Mouse (Mus musculus): Measurements from ENCODE around the gene Adamtsl3. TPM values are rescaled to one million over a fixed set of nuclear protein-coding genes. Genes with fewer than 3 reads are reported as not detected.
A peak's percentile ranks its signal among the peaks of the same experiment; 100 is the strongest.

Gene Adamtsl3
- polyA plus RNA-seq (2012; rRNA removed): 0.57 and 1.1 TPM in 2 replicates

DNA sequence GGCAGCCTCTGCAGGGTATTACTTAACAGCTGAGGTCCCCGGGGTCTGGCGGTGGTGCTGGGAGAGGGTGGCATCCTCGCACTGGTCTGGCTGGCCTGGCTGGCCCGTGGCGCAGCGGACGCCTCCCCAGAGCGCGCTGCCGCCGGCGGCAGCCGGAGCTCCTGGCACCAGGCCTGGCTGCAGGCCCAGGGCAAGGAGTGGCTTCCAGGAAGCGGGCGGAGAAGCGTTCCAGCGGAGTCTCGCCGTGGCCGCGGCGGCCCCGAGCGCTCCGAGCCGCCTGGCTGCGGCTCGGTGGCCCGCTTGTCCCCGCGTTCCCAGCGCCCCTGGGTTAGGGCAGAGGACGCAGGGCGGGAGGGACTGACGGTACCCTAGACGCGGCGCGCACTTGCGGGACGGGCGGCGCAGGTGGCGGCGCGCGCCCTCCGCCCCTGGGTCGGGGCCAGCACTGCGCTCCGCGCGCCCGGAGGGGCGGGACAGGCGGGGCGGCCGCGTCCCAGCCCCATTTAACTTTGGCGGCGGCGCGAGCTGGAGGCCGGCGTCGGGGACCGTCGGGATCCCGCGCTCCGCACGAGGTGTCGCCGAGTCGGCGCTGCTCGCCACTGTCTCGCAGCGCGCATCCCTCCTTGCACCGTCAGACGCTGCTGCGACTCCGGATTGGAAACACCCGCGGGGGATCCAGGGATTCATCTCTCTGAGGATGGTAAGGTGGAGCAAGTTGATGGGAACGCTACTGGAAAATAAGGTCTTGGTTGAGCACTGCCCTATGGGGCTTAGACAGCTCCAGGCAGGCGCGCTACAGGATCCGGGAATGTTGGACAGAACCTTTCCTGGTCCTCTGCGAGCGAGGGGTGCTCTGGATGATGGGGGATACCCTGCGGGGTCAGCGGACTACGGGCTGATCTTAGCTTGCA is at the start of gene Adamtsl3:
Gene Adamtsl3 (plus strand): TSS at position 484 of the 911 bp plus-strand sequence.
- no peak for TF ChIP-seq POLR2A (IDR thresholded peaks at IDR 0.05; ENCODE audit: extremely low read depth, insufficient read depth, low read length)
- no peak for TF ChIP-seq CTCF (IDR thresholded peaks at IDR 0.05; ENCODE audit: extremely low read depth, insufficient read depth, low read length)
- Histone ChIP-seq H3K4me1 (ENCODE audit: control insufficient read depth, insufficient read depth, low read length) (no peaks in the 10 kb centered on the region), H3K4me3 (ENCODE audit: insufficient read depth, low read length) (0 out of 2 replicates have a peak within 1 kb of the TSS, but pooled peaks have one; percentile 15), H3K27ac (ENCODE audit: insufficient read depth, low read length) (no peak within 1 kb of the TSS)

DNA sequence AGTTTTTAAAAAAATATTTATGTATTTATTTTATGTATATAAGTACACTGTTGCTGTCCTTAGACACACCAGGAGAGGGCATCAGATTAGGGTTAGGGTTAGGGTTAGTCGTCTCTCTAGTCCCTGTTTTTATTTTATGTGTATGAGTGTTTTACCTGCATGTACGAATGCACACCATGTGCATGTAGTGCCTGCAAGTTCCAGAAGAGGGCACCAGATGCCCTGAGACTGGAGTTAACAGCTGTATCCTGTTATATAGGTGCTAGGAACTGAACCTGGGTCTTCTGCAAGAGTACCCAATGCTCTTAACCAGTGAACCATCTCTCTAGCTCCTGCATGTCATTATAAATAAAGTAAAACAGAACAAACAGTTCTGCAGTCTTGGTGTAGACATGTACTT is 48.3 kb upstream of the Adamtsl3 start:
- TF ChIP-seq POLR2A (IDR thresholded peaks at IDR 0.05; ENCODE audit: extremely low read depth, insufficient read depth, low read length): no peak
- TF ChIP-seq CTCF (IDR thresholded peaks at IDR 0.05; ENCODE audit: extremely low read depth, insufficient read depth, low read length): no peak
- H3K4me1 ChIP-seq (ENCODE audit: control insufficient read depth, insufficient read depth, low read length): no peaks in the 10 kb centered on the region
- H3K4me3 ChIP-seq (ENCODE audit: insufficient read depth, low read length): no peak overlapping the region
- H3K27ac ChIP-seq (ENCODE audit: insufficient read depth, low read length): no peak overlapping the region

DNA sequence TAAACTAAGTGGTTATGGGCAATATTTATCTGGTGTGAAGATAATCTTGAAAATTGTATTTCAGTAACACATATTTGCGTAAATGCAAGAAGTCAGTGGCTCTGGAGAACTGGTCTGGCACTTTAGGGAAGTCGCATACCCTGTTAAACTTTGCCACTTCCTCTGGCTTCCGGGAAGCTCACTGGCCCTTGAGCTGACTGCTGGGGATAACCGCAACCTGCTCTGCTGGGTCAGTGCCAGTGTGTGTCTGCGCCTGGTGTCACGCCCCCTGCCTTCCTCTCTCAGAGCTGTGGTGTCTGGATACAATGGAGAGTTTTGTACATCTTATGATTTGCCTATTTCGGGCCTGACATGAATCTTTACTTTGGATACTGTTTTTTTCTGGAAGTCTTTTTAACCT is 42.1 kb upstream of the Adamtsl3 start:
- no peak overlapping the region for H3K27ac ChIP-seq (ENCODE audit: insufficient read depth, low read length)
- H3K4me1 ChIP-seq (ENCODE audit: control insufficient read depth, insufficient read depth, low read length): no peaks in the 10 kb centered on the region
- H3K4me3 ChIP-seq (ENCODE audit: insufficient read depth, low read length): no peak overlapping the region
- no peak for TF ChIP-seq POLR2A (IDR thresholded peaks at IDR 0.05; ENCODE audit: extremely low read depth, insufficient read depth, low read length)
- TF ChIP-seq CTCF (IDR thresholded peaks at IDR 0.05; ENCODE audit: extremely low read depth, insufficient read depth, low read length): no peak

DNA sequence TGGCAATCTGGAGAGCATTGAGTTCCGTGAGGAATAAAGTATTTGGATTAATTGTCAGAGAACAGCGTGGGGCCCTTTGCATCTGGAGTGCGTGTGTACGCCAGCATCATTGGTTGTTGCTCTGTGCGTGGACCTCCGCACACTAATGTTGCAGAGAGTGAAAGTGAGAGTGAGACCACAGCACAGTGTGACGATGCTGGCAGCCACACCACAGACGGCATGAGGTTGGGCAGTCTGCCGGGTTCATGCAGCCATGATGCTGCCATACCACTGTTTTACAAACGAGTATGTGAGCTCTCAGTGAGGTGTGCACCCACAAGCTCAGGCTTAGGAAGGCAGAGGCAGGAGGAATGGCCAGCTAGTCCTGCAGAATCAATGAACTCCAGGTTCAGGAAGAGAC is 41.4 kb upstream of the Adamtsl3 start:
- TF ChIP-seq CTCF (IDR thresholded peaks at IDR 0.05; ENCODE audit: extremely low read depth, insufficient read depth, low read length) (no peak), POLR2A (IDR thresholded peaks at IDR 0.05; ENCODE audit: extremely low read depth, insufficient read depth, low read length) (no peak)
- Histone ChIP-seq H3K4me1 (ENCODE audit: control insufficient read depth, insufficient read depth, low read length) (no peaks in the 10 kb centered on the region), H3K4me3 (ENCODE audit: insufficient read depth, low read length) (no peak overlapping the region), H3K27ac (ENCODE audit: insufficient read depth, low read length) (no peak overlapping the region)

DNA sequence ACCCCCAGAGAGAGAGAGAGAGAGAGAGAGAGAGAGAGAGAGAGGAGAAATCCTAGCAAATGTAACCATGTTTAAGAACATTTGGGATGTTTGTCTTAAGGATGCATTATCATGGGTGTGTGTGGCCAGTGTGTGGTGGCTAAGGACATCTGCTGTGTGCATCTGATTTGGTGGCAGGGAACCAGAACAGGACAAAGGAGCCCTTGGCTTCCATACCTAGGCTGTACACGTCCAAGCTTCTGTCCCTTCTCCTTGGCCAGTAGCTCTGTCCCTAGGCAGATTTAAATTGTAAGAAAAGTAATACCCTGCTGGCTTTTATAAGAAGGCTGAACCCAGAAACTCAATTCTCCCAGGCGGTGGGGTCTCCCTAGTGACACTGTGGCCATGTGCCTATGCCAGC is 40.9 kb upstream of the Adamtsl3 start:
- Histone ChIP-seq H3K27ac (ENCODE audit: insufficient read depth, low read length) (no peak overlapping the region), H3K4me1 (ENCODE audit: control insufficient read depth, insufficient read depth, low read length) (no peaks in the 10 kb centered on the region), H3K4me3 (ENCODE audit: insufficient read depth, low read length) (no peak overlapping the region)
- TF ChIP-seq POLR2A (IDR thresholded peaks at IDR 0.05; ENCODE audit: extremely low read depth, insufficient read depth, low read length) (no peak), CTCF (IDR thresholded peaks at IDR 0.05; ENCODE audit: extremely low read depth, insufficient read depth, low read length) (no peak)

DNA sequence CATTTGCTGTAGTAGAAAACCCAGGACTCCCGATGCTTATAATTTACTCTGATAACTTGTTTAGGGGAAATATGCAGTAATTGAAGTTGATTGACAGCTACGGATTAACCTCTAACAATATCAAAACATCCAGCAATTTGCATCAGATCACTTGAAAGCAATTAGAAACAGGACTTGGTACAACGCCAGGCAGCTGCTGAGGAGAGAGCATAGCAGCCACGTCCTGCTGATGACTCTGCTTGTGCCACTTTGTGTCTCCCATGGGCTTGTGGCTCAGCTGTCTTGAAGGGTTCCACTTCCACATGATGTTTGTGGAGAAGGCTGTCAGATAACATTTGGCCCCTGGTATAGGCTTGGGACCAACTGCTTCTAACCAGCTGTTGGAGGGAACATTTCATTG is 27.1 kb upstream of the Adamtsl3 start:
- TF ChIP-seq POLR2A (IDR thresholded peaks at IDR 0.05; ENCODE audit: extremely low read depth, insufficient read depth, low read length): no peak
- no peak for TF ChIP-seq CTCF (IDR thresholded peaks at IDR 0.05; ENCODE audit: extremely low read depth, insufficient read depth, low read length)
- Histone ChIP-seq H3K27ac (ENCODE audit: insufficient read depth, low read length) (no peak overlapping the region), H3K4me1 (ENCODE audit: control insufficient read depth, insufficient read depth, low read length) (no peaks in the 10 kb centered on the region), H3K4me3 (ENCODE audit: insufficient read depth, low read length) (no peak overlapping the region)

DNA sequence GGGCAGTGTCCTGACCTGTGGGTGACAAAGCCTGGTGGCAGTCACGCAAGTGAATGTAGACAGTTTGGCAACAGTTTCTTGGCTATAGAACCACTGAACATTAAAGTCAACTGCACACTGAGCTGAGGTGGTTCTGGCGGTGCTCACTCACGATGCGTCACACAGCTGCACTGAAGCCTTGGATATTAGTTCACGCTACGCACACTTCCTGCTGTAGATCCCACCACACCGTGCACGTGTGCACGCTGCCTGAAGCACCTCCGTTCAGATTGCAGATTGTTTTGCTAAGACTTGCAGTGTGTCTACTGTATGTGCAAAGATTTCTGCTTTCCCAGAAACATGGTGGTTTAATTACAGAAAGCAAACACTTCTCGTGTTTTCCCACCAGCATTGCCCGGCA is 17.0 kb upstream of the Adamtsl3 start:
- H3K4me3 ChIP-seq (ENCODE audit: insufficient read depth, low read length): no peak overlapping the region

DNA sequence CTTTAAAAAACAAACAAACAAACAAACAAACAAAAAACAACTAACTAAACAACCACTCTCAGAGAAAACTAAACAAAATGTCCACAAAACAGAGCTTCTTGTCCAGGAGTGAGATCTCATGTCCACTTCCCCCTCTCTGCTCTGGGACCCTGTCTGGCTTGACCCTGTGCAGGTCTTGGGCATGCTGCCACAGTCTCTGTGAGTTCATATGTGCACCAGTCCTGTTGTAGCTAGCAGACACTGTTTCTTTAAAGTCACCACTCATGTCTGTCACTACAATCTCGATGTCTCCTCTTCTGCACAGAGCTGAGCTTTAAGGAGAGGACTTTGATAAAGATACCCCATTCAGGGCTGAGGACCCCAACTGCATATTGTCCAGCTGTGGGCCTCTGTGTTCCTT is 8.9 kb upstream of the Adamtsl3 start:
- no peak overlapping the region for H3K4me3 ChIP-seq (ENCODE audit: insufficient read depth, low read length)
- TF ChIP-seq POLR2A (IDR thresholded peaks at IDR 0.05; ENCODE audit: extremely low read depth, insufficient read depth, low read length): no peak
- TF ChIP-seq CTCF (IDR thresholded peaks at IDR 0.05; ENCODE audit: extremely low read depth, insufficient read depth, low read length): no peak
- H3K4me1 ChIP-seq (ENCODE audit: control insufficient read depth, insufficient read depth, low read length): no peaks in the 10 kb centered on the region
- H3K27ac ChIP-seq (ENCODE audit: insufficient read depth, low read length): no peak overlapping the region

More for the DNA sequence above, 17.0 kb upstream of the Adamtsl3 start:
- TF ChIP-seq CTCF (IDR thresholded peaks at IDR 0.05; ENCODE audit: extremely low read depth, insufficient read depth, low read length): no peak
- TF ChIP-seq POLR2A (IDR thresholded peaks at IDR 0.05; ENCODE audit: extremely low read depth, insufficient read depth, low read length): no peak
- Histone ChIP-seq H3K4me1 (ENCODE audit: control insufficient read depth, insufficient read depth, low read length) (no peaks in the 10 kb centered on the region), H3K27ac (ENCODE audit: insufficient read depth, low read length) (no peak overlapping the region)

DNA sequence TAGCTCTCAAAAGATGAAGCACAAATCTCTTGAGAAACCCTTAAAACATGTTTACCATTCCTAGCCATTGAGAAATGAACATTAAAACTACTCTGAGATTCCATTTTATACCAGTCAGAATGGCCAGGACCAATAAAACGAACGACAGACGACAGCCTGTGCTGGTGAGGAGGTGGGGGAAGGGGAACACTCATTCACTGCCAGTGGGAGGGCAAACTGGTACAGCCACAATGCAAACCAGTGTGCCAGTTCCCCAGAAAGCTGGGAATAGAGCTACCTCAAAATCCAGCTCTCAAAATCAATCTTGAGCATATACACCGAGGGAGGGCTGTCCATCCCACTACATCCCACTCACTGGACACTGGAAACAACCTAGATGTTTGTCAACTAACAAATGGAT is 8.3 kb upstream of the Adamtsl3 start:
- Histone ChIP-seq H3K27ac (ENCODE audit: insufficient read depth, low read length) (no peak overlapping the region), H3K4me1 (ENCODE audit: control insufficient read depth, insufficient read depth, low read length) (no peaks in the 10 kb centered on the region), H3K4me3 (ENCODE audit: insufficient read depth, low read length) (no peak overlapping the region)
- TF ChIP-seq CTCF (IDR thresholded peaks at IDR 0.05; ENCODE audit: extremely low read depth, insufficient read depth, low read length) (no peak), POLR2A (IDR thresholded peaks at IDR 0.05; ENCODE audit: extremely low read depth, insufficient read depth, low read length) (no peak)

DNA sequence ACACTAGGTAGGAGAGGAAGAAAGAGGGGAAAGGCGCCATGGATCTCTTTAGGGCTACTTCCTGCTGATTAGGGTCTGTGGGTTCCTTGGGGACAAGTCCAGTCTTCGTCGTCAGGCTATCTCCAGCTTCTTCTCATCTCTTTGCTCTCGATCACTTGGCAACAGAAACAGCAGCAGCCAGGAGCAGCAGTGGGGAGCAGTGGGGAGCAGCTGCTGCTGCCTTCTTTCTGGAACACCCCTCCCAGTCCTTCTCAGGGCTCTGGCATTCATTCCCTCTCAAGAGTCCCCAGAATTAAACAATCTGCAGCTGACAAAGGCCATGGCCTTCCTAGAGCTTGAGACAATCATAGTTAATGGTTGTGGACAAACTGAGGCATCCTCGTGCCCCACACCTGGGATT is 7.6 kb upstream of the Adamtsl3 start:
- H3K4me1 ChIP-seq (ENCODE audit: control insufficient read depth, insufficient read depth, low read length): no peaks in the 10 kb centered on the region
- H3K4me3 ChIP-seq (ENCODE audit: insufficient read depth, low read length): no peak overlapping the region
- no peak for TF ChIP-seq POLR2A (IDR thresholded peaks at IDR 0.05; ENCODE audit: extremely low read depth, insufficient read depth, low read length)
- no peak for TF ChIP-seq CTCF (IDR thresholded peaks at IDR 0.05; ENCODE audit: extremely low read depth, insufficient read depth, low read length)
- H3K27ac ChIP-seq (ENCODE audit: insufficient read depth, low read length): no peak overlapping the region

All from cortical plate, adult 2 months (tissue).